Mouse (Mus musculus) right cerebral cortex, adult 2 months (tissue): ENCODE measurements around the gene Cybc1.

Experiments
- DNase-seq, 2 experiments: peaks; one replicate each; pipeline ENCODE4 v3.0.0; 2021 to 2022; ENCODE audit warnings: low spot score in 2 of 2

Gene Cybc1

GRCm38 (mm10) chr11:121229018-121229439 lies at the start of gene Cybc1:
Cybc1 (minus strand) TSS chr11:121229322.
- DNase-seq, result peak; percentile 73 to 76

GRCm38 (mm10) chr11:121278011-121278410 lies 48.9 kb upstream of the Cybc1 start:
- DNase-seq, result no peak

- no peak for DNase-seq
These were observed 48.4 kb upstream of the Cybc1 start for GRCm38 (mm10) chr11:121277516-121277915.

- DNase-seq, result no peak
These were observed 32.0 kb upstream of the Cybc1 start for GRCm38 (mm10) chr11:121261074-121261473.

- DNase-seq, result peak in 1 of 2 experiments; percentile 42
These were observed 31.2 kb upstream of the Cybc1 start for GRCm38 (mm10) chr11:121260211-121260906.

GRCm38 (mm10) chr11:121259160-121260100 lies 30.3 kb upstream of the Cybc1 start, which contains the start of gene Foxk2:
Foxk2 (plus strand) TSS chr11:121259990.
- peak; percentile 83 to 86 for DNase-seq

- no peak for DNase-seq
These were observed 21.1 kb upstream of the Cybc1 start for GRCm38 (mm10) chr11:121250196-121250595.

GRCm38 (mm10) chr11:121239669-121240068 lies 10.5 kb upstream of the Cybc1 start:
- DNase-seq, result no peak

- peak; percentile 24 to 47 for DNase-seq
These were observed 8.4 kb upstream of the Cybc1 start for GRCm38 (mm10) chr11:121237345-121238128.

- DNase-seq, result peak; percentile 98 to 99
These were observed 7.6 kb upstream of the Cybc1 start, which contains the start of gene Narf for GRCm38 (mm10) chr11:121236564-121237344. Narf (plus strand) TSS chr11:121237253.

GRCm38 (mm10) chr11:121235475-121236238 lies 6.5 kb upstream of the Cybc1 start:
- no peak for DNase-seq

GRCm38 (mm10) chr11:121232706-121233105 lies 3.6 kb upstream of the Cybc1 start:
- no peak for DNase-seq

- peak in 1 of 2 experiments; percentile 24 for DNase-seq
These were observed 2.6 kb upstream of the Cybc1 start for GRCm38 (mm10) chr11:121231628-121232291.

- no peak for DNase-seq
These were observed 2.1 kb upstream of the Cybc1 start for GRCm38 (mm10) chr11:121231191-121231590.

- no peak for DNase-seq
These were observed 749 bp downstream of the Cybc1 start for GRCm38 (mm10) chr11:121228129-121229017.

GRCm38 (mm10) chr11:121221321-121222010 lies 7.7 kb downstream of the Cybc1 start:
- no peak for DNase-seq

- DNase-seq, result no peak
These were observed 8.4 kb downstream of the Cybc1 start for GRCm38 (mm10) chr11:121220771-121221170.

- DNase-seq, result no peak
These were observed 9.3 kb downstream of the Cybc1 start for GRCm38 (mm10) chr11:121219776-121220175.
